Mouse (Mus musculus): ENCODE measurements around the gene Ssc4d. TPM values are rescaled to one million over a fixed set of nuclear protein-coding genes. Genes with fewer than 3 reads are reported as not detected.

Ssc4d gene
- polyA plus RNA-seq, 1 experiment from 2014 or later, result 3.4 TPM

DNA sequence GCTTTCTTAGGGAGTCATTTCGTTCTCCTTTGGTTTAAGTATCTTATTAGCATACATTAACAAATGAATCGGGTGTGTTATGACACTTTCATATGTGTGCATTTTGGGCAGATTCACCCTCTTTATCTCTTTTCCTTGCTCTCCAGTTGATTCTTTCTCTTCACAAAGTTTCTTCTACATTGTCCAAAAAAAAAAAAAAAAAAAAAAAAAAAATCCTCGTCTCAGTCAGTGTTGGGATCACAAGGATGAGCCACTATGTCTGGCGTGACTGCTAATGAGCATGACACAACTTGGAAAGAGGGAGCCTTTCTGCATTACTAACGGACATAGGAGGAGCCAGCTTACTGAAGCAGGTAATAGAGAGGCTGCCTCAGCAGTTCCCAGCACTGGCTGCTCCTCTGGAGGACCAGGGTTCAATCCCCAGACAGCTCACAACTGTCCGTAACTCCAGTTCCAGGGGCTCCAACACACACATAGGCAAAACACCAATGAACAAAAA is 10.3 kb upstream of the Ssc4d start:
- ATAC-seq, result no peak
- Histone ChIP-seq H3K27me3 (replicated peaks; ENCODE audit: control insufficient read depth, insufficient read depth, low read length) (no peaks in the 10 kb centered on the region), H3K4me3 (ENCODE audit: low read length) (no peak overlapping the region), H3K36me3 (ENCODE audit: control insufficient read depth, insufficient read depth, low read length) (no peaks in the 10 kb centered on the region), H3K4me1 (ENCODE audit: control insufficient read depth, insufficient read depth, low read depth, low read length) (no peaks in the 10 kb centered on the region), H3K9ac (ENCODE audit: low read depth, low read length) (no peak overlapping the region), H3K4me2 (ENCODE audit: low read length) (no peak overlapping the region), H3K9me3 (ENCODE audit: control insufficient read depth, low read length) (no peaks in the 10 kb centered on the region), H3K27ac (ENCODE audit: low read depth, low read length) (no peak overlapping the region)
- 64% methylated on average over 6 of the region's 6 CpGs for WGBS

DNA sequence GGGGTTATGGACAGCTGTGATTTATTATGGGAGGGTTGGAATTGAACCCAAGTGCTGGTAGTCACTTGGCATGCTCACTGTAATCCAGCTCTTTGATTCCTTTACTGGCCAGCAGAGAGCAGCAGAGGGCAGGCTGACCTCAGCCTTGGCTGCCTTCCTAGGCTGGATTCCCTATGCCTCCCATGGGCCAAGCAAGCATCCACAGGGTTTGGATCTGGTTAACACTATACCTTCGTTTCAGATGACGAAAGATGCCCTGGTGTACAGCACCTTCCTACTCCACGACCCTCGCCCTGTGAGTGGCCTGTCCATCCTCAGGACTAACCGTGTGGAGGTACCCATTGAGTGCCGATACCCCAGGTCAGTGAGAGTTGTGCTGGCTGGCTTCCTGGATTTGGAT is 8.1 kb upstream of the Ssc4d start:
- no peaks in the 10 kb centered on the region for H3K9me3 ChIP-seq (ENCODE audit: control insufficient read depth, low read length)
- H3K4me3 ChIP-seq (ENCODE audit: low read length), result no peak overlapping the region
- no peaks in the 10 kb centered on the region for H3K27me3 ChIP-seq (replicated peaks; ENCODE audit: control insufficient read depth, insufficient read depth, low read length)
- no peak for ATAC-seq
- H3K4me1 ChIP-seq (ENCODE audit: control insufficient read depth, insufficient read depth, low read depth, low read length), result no peaks in the 10 kb centered on the region
- H3K4me2 ChIP-seq (ENCODE audit: low read length), result no peak overlapping the region
- WGBS, result 37% methylated on average over 6 of the region's 6 CpGs
- H3K27ac ChIP-seq (ENCODE audit: low read depth, low read length), result no peak overlapping the region
- no peaks in the 10 kb centered on the region for H3K36me3 ChIP-seq (ENCODE audit: control insufficient read depth, insufficient read depth, low read length)
- no peak overlapping the region for H3K9ac ChIP-seq (ENCODE audit: low read depth, low read length)

DNA sequence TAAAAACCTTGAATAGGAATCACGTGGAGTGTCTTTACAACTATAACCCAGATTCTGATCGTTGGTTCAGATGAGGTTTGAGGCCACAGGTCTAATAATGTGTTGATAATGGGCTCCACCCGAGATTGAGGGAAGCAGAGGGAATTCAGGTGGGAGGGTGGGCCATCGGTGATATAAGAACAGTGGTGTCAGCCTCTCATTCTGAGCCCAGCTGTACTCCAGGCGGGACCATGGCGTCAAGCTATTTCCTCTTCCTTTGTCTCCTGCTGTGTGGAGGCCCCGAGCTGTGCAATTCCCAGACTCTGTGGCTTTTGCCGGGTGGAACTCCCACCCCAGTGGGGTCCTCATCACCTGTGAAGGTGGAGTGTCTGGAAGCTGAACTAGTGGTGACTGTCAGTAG is 5.6 kb upstream of the Ssc4d start, which contains the start of gene Zp3:
Gene Zp3 (plus strand): TSS at position 196 of the 400 bp plus-strand sequence.
- Histone ChIP-seq H3K4me1 (ENCODE audit: control insufficient read depth, insufficient read depth, low read depth, low read length) (no peaks in the 10 kb centered on the region), H3K9ac (ENCODE audit: low read depth, low read length) (no peak within 1 kb of the TSS), H3K4me2 (ENCODE audit: low read length) (no peak within 1 kb of the TSS), H3K4me3 (ENCODE audit: low read length) (no peak within 1 kb of the TSS), H3K27ac (ENCODE audit: low read depth, low read length) (no peak within 1 kb of the TSS), H3K9me3 (ENCODE audit: control insufficient read depth, low read length) (no peaks in the 10 kb centered on the region), H3K36me3 (ENCODE audit: control insufficient read depth, insufficient read depth, low read length) (no peaks in the 10 kb centered on the region), H3K27me3 (replicated peaks; ENCODE audit: control insufficient read depth, insufficient read depth, low read length) (no peaks in the 10 kb centered on the region)
- 67% methylated on average over 8 of the region's 8 CpGs for WGBS
- ATAC-seq, result no peak

DNA sequence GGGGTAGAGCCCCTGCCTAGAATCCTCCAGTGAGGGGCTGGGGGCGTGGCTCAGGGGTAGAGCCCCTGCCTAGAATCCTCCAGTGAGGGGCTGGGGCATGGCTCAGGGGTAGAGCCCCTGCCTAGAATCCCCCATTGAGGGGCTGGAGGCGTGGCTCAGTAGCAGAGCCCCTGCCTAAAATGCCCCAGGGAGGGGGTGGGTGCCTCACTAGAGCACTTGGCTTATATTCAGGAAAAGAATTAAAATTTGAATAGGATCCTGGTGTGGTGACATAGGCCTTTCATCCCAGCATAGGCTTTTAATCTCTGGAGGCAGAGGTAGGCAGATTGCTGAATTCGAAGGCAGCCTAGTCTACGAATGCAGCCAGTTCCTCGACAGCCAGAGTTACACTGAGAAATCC is 5.0 kb upstream of the Ssc4d start:
- no peaks in the 10 kb centered on the region for H3K9me3 ChIP-seq (ENCODE audit: control insufficient read depth, low read length)
- H3K27ac ChIP-seq (ENCODE audit: low read depth, low read length), result no peak overlapping the region
- no peaks in the 10 kb centered on the region for H3K27me3 ChIP-seq (replicated peaks; ENCODE audit: control insufficient read depth, insufficient read depth, low read length)
- no peaks in the 10 kb centered on the region for H3K4me1 ChIP-seq (ENCODE audit: control insufficient read depth, insufficient read depth, low read depth, low read length)
- 84% methylated on average over 5 of the region's 5 CpGs for WGBS
- H3K9ac ChIP-seq (ENCODE audit: low read depth, low read length), result no peak overlapping the region
- no peak overlapping the region for H3K4me3 ChIP-seq (ENCODE audit: low read length)
- H3K4me2 ChIP-seq (ENCODE audit: low read length), result no peak overlapping the region
- H3K36me3 ChIP-seq (ENCODE audit: control insufficient read depth, insufficient read depth, low read length), result no peaks in the 10 kb centered on the region
- ATAC-seq, result no peak

DNA sequence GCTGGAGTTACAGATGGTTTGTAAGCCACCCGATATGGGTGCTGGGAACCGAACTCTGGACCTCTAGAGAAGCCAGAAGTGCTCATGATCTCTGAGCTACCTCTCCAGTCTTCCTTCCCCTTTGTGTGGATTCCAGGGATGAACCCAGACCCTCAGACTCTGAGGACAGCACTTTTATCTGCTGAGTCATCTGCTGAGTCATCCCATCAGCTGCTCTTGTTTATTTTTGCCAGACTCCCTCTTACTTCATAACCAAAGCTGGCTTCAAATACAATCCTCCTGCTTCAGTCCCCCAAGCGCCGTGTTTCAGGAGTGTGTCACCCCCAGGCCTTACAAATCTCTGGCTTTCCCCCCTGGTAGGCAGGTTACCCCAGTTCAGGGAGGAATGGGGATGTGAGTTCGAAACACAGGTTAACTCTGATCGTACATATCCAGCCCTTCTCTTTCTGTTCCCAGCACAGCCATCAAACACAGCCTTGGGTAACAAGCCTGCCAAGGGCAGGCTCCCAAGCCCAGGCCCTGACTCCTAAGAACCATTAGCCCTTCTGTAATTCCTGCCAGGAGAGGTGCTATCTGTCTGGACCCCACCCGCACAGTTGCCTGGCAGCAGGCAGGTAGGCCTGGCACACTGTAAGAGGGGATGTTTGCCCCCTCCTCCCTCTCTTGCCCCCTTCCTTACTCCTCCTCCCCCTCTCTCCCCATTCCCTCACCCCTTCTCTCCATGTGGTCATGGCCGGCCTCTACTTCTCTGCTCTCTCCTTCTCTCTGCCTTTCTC is 1.8 kb upstream of the Ssc4d start:
- no peak overlapping the region for H3K27ac ChIP-seq (ENCODE audit: low read depth, low read length)
- no peaks in the 10 kb centered on the region for H3K4me1 ChIP-seq (ENCODE audit: control insufficient read depth, insufficient read depth, low read depth, low read length)
- no peak overlapping the region for H3K4me2 ChIP-seq (ENCODE audit: low read length)
- no peaks in the 10 kb centered on the region for H3K27me3 ChIP-seq (replicated peaks; ENCODE audit: control insufficient read depth, insufficient read depth, low read length)
- H3K9ac ChIP-seq (ENCODE audit: low read depth, low read length), result no peak overlapping the region
- no peak overlapping the region for H3K4me3 ChIP-seq (ENCODE audit: low read length)
- no peaks in the 10 kb centered on the region for H3K9me3 ChIP-seq (ENCODE audit: control insufficient read depth, low read length)
- no peaks in the 10 kb centered on the region for H3K36me3 ChIP-seq (ENCODE audit: control insufficient read depth, insufficient read depth, low read length)
- 94% methylated on average over 8 of the region's 8 CpGs for WGBS
- no peak for ATAC-seq

DNA sequence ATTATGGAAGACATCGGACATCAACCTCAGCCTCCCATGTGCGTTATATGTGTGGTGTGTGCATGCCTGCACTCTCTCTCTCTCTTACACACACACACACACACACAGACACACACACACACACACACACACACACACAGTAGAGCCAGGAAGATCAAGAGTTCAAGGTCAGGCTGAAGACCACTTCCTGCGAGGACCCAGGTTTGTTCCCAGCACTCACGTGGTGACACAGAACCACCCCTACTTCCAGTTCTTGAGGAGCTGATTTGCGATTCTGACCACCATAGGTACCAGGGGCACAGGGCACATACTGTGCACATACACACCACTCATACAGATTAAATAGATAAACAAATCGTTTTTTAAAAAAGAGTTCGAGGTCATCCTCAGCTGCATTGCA is 2.5 kb downstream of the Ssc4d start:
- Histone ChIP-seq H3K36me3 (ENCODE audit: control insufficient read depth, insufficient read depth, low read length) (no peaks in the 10 kb centered on the region), H3K4me1 (ENCODE audit: control insufficient read depth, insufficient read depth, low read depth, low read length) (no peaks in the 10 kb centered on the region), H3K9ac (ENCODE audit: low read depth, low read length) (no peak overlapping the region), H3K27ac (ENCODE audit: low read depth, low read length) (no peak overlapping the region), H3K27me3 (replicated peaks; ENCODE audit: control insufficient read depth, insufficient read depth, low read length) (no peaks in the 10 kb centered on the region), H3K4me3 (ENCODE audit: low read length) (no peak overlapping the region), H3K4me2 (ENCODE audit: low read length) (no peak overlapping the region), H3K9me3 (ENCODE audit: control insufficient read depth, low read length) (no peaks in the 10 kb centered on the region)
- ATAC-seq, result no peak
- WGBS, result 92% methylated on average over 7 of the region's 7 CpGs

DNA sequence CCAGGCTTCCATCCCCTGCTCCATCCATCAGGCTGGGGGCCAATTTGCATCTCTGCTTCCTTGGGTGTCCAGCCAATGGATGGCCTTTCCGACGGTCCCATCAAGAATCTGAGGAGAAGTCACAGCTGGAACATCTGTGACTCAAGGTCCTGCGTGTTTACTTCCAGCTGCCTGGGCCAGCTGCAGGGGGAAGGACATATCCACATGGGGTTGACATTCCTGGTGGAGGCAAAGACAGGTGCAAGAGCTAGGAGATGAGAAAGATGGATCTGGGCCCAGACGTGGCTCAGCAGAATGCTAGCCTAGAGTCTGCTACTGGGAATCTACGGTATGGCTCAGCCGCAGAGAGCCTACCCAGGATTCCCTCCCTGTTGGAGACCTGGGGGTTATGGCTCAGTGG is 4.1 kb downstream of the Ssc4d start:
- Histone ChIP-seq H3K27me3 (replicated peaks; ENCODE audit: control insufficient read depth, insufficient read depth, low read length) (no peaks in the 10 kb centered on the region), H3K27ac (ENCODE audit: low read depth, low read length) (no peak overlapping the region), H3K9me3 (ENCODE audit: control insufficient read depth, low read length) (no peaks in the 10 kb centered on the region), H3K4me1 (ENCODE audit: control insufficient read depth, insufficient read depth, low read depth, low read length) (peaks cover 4% of the 10 kb centered on the region), H3K4me3 (ENCODE audit: low read length) (no peak overlapping the region), H3K4me2 (ENCODE audit: low read length) (no peak overlapping the region), H3K9ac (ENCODE audit: low read depth, low read length) (no peak overlapping the region), H3K36me3 (ENCODE audit: control insufficient read depth, insufficient read depth, low read length) (no peaks in the 10 kb centered on the region)
- ATAC-seq, result no peak
- 80% methylated on average over 6 of the region's 6 CpGs for WGBS

DNA sequence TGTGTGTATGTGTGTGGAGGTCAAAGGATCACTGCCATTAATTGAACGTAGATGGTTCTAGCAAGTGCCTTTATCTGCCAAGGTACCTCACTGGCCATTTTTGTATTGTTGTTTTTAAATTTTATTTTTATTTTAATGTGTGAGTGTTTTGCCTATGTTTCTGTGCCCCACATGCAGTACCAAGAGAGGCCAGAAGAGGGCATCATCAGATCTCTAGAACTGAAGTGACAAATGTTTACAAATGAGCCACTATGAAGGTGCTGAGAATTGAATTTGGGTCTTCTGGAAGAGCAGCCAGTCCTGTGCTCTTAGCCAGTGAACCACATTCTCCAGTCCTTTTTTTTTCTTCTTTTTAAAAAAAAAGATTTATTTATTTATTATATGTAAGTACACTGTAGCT is 5.5 kb downstream of the Ssc4d start:
- 59% methylated on average over 1 of the region's 1 CpGs for whole genome bisulfite sequencing
- H3K9ac ChIP-seq (ENCODE audit: low read depth, low read length), result no peak overlapping the region
- no peaks in the 10 kb centered on the region for H3K9me3 ChIP-seq (ENCODE audit: control insufficient read depth, low read length)

DNA sequence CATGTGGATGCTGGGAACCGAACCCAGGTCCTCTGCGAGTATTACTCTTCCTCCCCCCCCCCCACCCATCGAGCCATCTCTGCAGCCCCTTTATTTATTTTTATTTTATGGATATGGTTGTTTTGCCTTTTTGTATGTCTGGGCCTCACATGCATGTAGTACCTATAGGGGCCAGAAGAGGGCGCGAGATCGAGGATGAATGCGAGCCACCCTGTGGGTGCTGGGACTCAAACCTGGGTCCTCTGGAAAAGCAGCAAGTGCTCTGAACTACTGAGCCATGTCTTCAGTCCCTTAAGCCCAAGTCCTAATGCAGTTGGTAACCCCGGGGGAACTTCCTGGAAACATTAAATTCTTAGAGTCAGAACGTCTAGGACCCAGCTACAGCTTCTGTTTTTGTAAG is 7.5 kb downstream of the Ssc4d start:
- H3K4me1 ChIP-seq (ENCODE audit: control insufficient read depth, insufficient read depth, low read depth, low read length), result peaks cover 7% of the 10 kb centered on the region
- no peaks in the 10 kb centered on the region for H3K9me3 ChIP-seq (ENCODE audit: control insufficient read depth, low read length)
- H3K27me3 ChIP-seq (replicated peaks; ENCODE audit: control insufficient read depth, insufficient read depth, low read length), result no peaks in the 10 kb centered on the region
- H3K9ac ChIP-seq (ENCODE audit: low read depth, low read length), result no peak overlapping the region
- no peak overlapping the region for H3K27ac ChIP-seq (ENCODE audit: low read depth, low read length)
- H3K4me3 ChIP-seq (ENCODE audit: low read length), result no peak overlapping the region
- 59% methylated on average over 9 of the region's 9 CpGs for WGBS
- H3K36me3 ChIP-seq (ENCODE audit: control insufficient read depth, insufficient read depth, low read length), result no peaks in the 10 kb centered on the region
- ATAC-seq, result no peak
- no peak overlapping the region for H3K4me2 ChIP-seq (ENCODE audit: low read length)

More for the DNA sequence above, 5.5 kb downstream of the Ssc4d start:
- H3K36me3 ChIP-seq (ENCODE audit: control insufficient read depth, insufficient read depth, low read length), result no peaks in the 10 kb centered on the region
- H3K27me3 ChIP-seq (replicated peaks; ENCODE audit: control insufficient read depth, insufficient read depth, low read length), result no peaks in the 10 kb centered on the region
- H3K4me3 ChIP-seq (ENCODE audit: low read length), result no peak overlapping the region
- no peak overlapping the region for H3K27ac ChIP-seq (ENCODE audit: low read depth, low read length)
- H3K4me2 ChIP-seq (ENCODE audit: low read length), result no peak overlapping the region
- H3K4me1 ChIP-seq (ENCODE audit: control insufficient read depth, insufficient read depth, low read depth, low read length), result peaks cover 4% of the 10 kb centered on the region
- no peak for ATAC-seq
